In the genomic region with DNA sequence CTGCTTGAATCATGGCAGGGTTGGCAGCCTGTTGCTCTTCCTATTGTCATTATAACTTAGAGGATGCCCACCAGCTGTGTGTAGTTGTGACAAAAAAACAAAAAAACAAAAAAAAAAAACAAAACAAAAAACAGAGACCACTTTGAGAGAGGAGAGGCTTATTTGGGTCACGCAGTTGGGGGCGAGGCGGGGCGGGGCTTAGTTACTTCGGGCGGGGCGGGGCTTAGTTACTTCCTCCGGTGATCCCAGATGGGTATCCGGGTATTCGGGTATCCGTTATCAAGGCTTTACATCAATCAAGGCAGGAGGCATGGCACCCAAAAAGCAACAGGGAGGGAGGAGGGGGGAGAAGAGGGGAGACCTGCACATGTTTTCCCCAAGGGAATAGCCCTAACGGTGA, we compare ENCODE assay signal across 8 mouse cellular contexts. TPM values are rescaled to one million over a fixed set of nuclear protein-coding genes. Genes with fewer than 3 reads are reported as not detected.
A peak's percentile ranks its signal among the peaks of the same experiment; 100 is the strongest.
DNase-seq lines count a peak whose midpoint lies in the region; ATAC-seq and TF ChIP-seq lines count a peak whose summit lies in the region.
"Had no signal": no experiment of that assay in that cellular context is flagged by ENCODE, and none has a peak within 500 bp of the region (broad histone marks: within the 10 kb centered on the region; RNA-seq: fewer than 3 reads in every experiment).

No protein-coding gene starts in this region.

- 22% methylated on average over 12 of the region's 12 CpGs for WGBS in embryonic facial prominence, embryonic 11.5 days
- 33% methylated on average over 12 of the region's 12 CpGs for WGBS in heart, postnatal 0 days
- 20% methylated on average over 12 of the region's 12 CpGs for WGBS in midbrain, embryonic 12.5 days

- TF ChIP-seq CTCF in heart, postnatal 0 days (IDR thresholded peaks at IDR 0.05; ENCODE audit: low read depth): no peak

- no peak for ATAC-seq in embryonic facial prominence, embryonic 11.5 days (replicated peaks; ENCODE audit: insufficient number of reproducible peaks, low FRiP score, low TSS enrichment, low read depth)
- ATAC-seq in heart, postnatal 0 days (ENCODE audit: insufficient read depth, low read depth): no peak
- no peak for ATAC-seq in midbrain, embryonic 12.5 days (ENCODE audit: low FRiP score, low read depth)

- no peaks in the 10 kb centered on the region for H3K27me3 ChIP-seq in embryonic facial prominence, embryonic 11.5 days (ENCODE audit: control insufficient read depth, insufficient read depth, low read length)
- no peaks in the 10 kb centered on the region for H3K27me3 ChIP-seq in heart, postnatal 0 days (ENCODE audit: control insufficient read depth, insufficient read depth, low read length)
- H3K27me3 ChIP-seq in midbrain, embryonic 12.5 days: no peaks in the 10 kb centered on the region

- TF ChIP-seq EP300 in heart, postnatal 0 days (IDR thresholded peaks at IDR 0.05; ENCODE audit: low read depth): no peak

- peak; percentile 2 to 37 for DNase-seq in kidney, postnatal 36 days
- DNase-seq in kidney, adult 9 months: no peak
- no peak for DNase-seq in embryonic facial prominence, embryonic 11.5 days (ENCODE audit: low spot score)
- DNase-seq in heart, postnatal 0 days (ENCODE audit: low spot score): no peak
- no peak for DNase-seq in cerebellum, adult 8-10 months
- no peak for DNase-seq in layer of hippocampus, postnatal 25 days (ENCODE audit: extremely low spot score in 1 of 2, low spot score in 1 of 2)

- peak overlapping the region; percentile 24; the same call in 1 of the 2 replicates for H3K4me2 ChIP-seq in embryonic facial prominence, embryonic 11.5 days (ENCODE audit: low read depth, low read length)
- H3K4me2 ChIP-seq in heart, postnatal 0 days (ENCODE audit: low read depth, low read length): 0 out of 2 replicates have a peak overlapping the region, but pooled peaks have one; percentile 10
- peak overlapping the region; percentile 17; the same call in 1 of the 2 replicates for H3K4me2 ChIP-seq in midbrain, embryonic 12.5 days (replicated peaks)

- H3K9me3 ChIP-seq in embryonic facial prominence, embryonic 11.5 days (replicated peaks; ENCODE audit: control insufficient read depth, low read length): no peaks in the 10 kb centered on the region
- H3K9me3 ChIP-seq in heart, postnatal 0 days (replicated peaks; ENCODE audit: control insufficient read depth, low read length): no peaks in the 10 kb centered on the region
- H3K9me3 ChIP-seq in midbrain, embryonic 12.5 days: no peaks in the 10 kb centered on the region

- H3K4me1 ChIP-seq in embryonic facial prominence, embryonic 11.5 days (ENCODE audit: control insufficient read depth, insufficient read depth, low read length): no peaks in the 10 kb centered on the region
- peaks cover 18% of the 10 kb centered on the region; the same call in 1 of the 2 replicates for H3K4me1 ChIP-seq in heart, postnatal 0 days (ENCODE audit: control insufficient read depth, insufficient read depth)
- peaks cover 40% of the 10 kb centered on the region for H3K4me1 ChIP-seq in midbrain, embryonic 12.5 days

- H3K36me3 ChIP-seq in embryonic facial prominence, embryonic 11.5 days (replicated peaks; ENCODE audit: control insufficient read depth, insufficient read depth, low read depth, low read length): no peaks in the 10 kb centered on the region
- H3K36me3 ChIP-seq in heart, postnatal 0 days (replicated peaks; ENCODE audit: control insufficient read depth, insufficient read depth, low read length): no peaks in the 10 kb centered on the region
- no peaks in the 10 kb centered on the region for H3K36me3 ChIP-seq in midbrain, embryonic 12.5 days

- no peak overlapping the region for H3K4me3 ChIP-seq in embryonic facial prominence, embryonic 11.5 days (ENCODE audit: low read depth, low read length)
- no peak overlapping the region for H3K4me3 ChIP-seq in heart, postnatal 0 days (ENCODE audit: low read depth, low read length)
- no peak overlapping the region for H3K4me3 ChIP-seq in midbrain, embryonic 12.5 days

- H3K9ac ChIP-seq in embryonic facial prominence, embryonic 11.5 days (replicated peaks; ENCODE audit: low read length): no peak overlapping the region
- H3K9ac ChIP-seq in heart, postnatal 0 days (replicated peaks; ENCODE audit: low read depth, low read length): no peak overlapping the region
- H3K9ac ChIP-seq in midbrain, embryonic 12.5 days (replicated peaks): no peak overlapping the region

- no peak overlapping the region for H3K27ac ChIP-seq in embryonic facial prominence, embryonic 11.5 days (replicated peaks; ENCODE audit: low read depth, low read length)
- H3K27ac ChIP-seq in heart, postnatal 0 days (ENCODE audit: low read depth): no peak overlapping the region
- peak overlapping the region; percentile 11; the same call in 1 of the 2 replicates for H3K27ac ChIP-seq in midbrain, embryonic 12.5 days (replicated peaks)
- H3K27ac ChIP-seq: kidney, postnatal 0 days had no signal

RNA-seq across cellular contexts. Expression of gene C530008M17Rik, which starts 46.3 kb away (rescaled TPM):
- 18.9 and 21.6 TPM in 2 replicates for polyA plus RNA-seq in embryonic facial prominence, embryonic 11.5 days (2014; fragmentation: Nextera tagmentation; extraction: Ambion mirVana)
- total RNA-seq in heart, postnatal 0 days (2014; rRNA removed; ENCODE audit: low replicate concordance): 7.3 and 20.1 TPM in 2 replicates
- 18.8 and 20.6 TPM in 2 replicates for polyA plus RNA-seq in heart, postnatal 0 days (2015; fragmentation: Nextera tagmentation; extraction: Ambion mirVana)
- 74.1 and 79.0 TPM in 2 replicates for polyA plus RNA-seq in midbrain, embryonic 12.5 days (2016; fragmentation: Nextera tagmentation; extraction: Ambion mirVana)
- total RNA-seq in layer of hippocampus, postnatal 25 days (2021): 10 to 100 TPM; 86.4 to 94.5 TPM

Comparison
In these comparisons a context has a peak if more than half of its experiments do, and no peak if none do; other contexts are left out.
1. DNase-seq: peak in kidney, postnatal 36 days (2 of 2); none in kidney, adult 9 months (single experiment), embryonic facial prominence, embryonic 11.5 days (single experiment), heart, postnatal 0 days (single experiment), cerebellum, adult 8-10 months (single experiment) and layer of hippocampus, postnatal 25 days (0 of 2).
2. Peak in every context shown above with its lines, with median percentiles within 50 percentile points of each other: H3K4me2 ChIP-seq.